ENCODE assay signal across 10 mouse cellular contexts in genomic region chr13:69792541-69793009, GRCm38 (mm10). TPM values are rescaled to one million over a fixed set of nuclear protein-coding genes. Genes with fewer than 3 reads are reported as not detected.
DNase-seq lines count a peak whose midpoint lies in the region; ATAC-seq and TF ChIP-seq lines count a peak whose summit lies in the region.
"Had no signal": no experiment of that assay in that cellular context is flagged by ENCODE, and none has a peak within 500 bp of the region (broad histone marks: within the 10 kb centered on the region; RNA-seq: fewer than 3 reads in every experiment).

No protein-coding gene starts in this region.

- H3K4me3 ChIP-seq in kidney, postnatal 0 days (replicated peaks; ENCODE audit: low read depth, low read length), result no peak overlapping the region
- H3K4me3 ChIP-seq in kidney, adult 2 months (ENCODE audit: insufficient read depth, low read depth, low read length), result no peak overlapping the region
- H3K4me3 ChIP-seq in heart, embryonic 12.5 days, result no peak overlapping the region
- H3K4me3 ChIP-seq: erythroblast, embryonic 14.5 days; limb, embryonic 12.5 days had no signal

- no peak for ATAC-seq in kidney, postnatal 0 days (replicated peaks; ENCODE audit: low FRiP score, low read depth)
- no peak for ATAC-seq in heart, embryonic 12.5 days (ENCODE audit: insufficient number of reproducible peaks, low FRiP score)

- no peaks in the 10 kb centered on the region for H3K4me1 ChIP-seq in kidney, postnatal 0 days (replicated peaks; ENCODE audit: insufficient read depth, low read length)
- no peaks in the 10 kb centered on the region for H3K4me1 ChIP-seq in kidney, adult 2 months (ENCODE audit: control insufficient read depth, insufficient read depth, low read length)
- H3K4me1 ChIP-seq in heart, embryonic 12.5 days (replicated peaks), result no peaks in the 10 kb centered on the region
- H3K4me1 ChIP-seq: limb, embryonic 12.5 days had no signal

- H3K27me3 ChIP-seq in kidney, postnatal 0 days (ENCODE audit: insufficient read depth, low read length), result no peaks in the 10 kb centered on the region
- no peaks in the 10 kb centered on the region for H3K27me3 ChIP-seq in kidney, adult 2 months (replicated peaks; ENCODE audit: control insufficient read depth, insufficient read depth, low read length)
- no peaks in the 10 kb centered on the region for H3K27me3 ChIP-seq in heart, embryonic 12.5 days (replicated peaks)
- H3K27me3 ChIP-seq: limb, embryonic 12.5 days had no signal

- TF ChIP-seq POLR2A in kidney, adult 2 months (IDR thresholded peaks at IDR 0.05; ENCODE audit: low read depth, low read length), result no peak

- H3K4me2 ChIP-seq in kidney, postnatal 0 days (ENCODE audit: low read length), result no peak overlapping the region
- H3K4me2 ChIP-seq in heart, embryonic 12.5 days, result no peak overlapping the region
- H3K4me2 ChIP-seq: limb, embryonic 12.5 days had no signal

- H3K27ac ChIP-seq in kidney, postnatal 0 days, result no peak overlapping the region
- H3K27ac ChIP-seq in kidney, adult 2 months (ENCODE audit: insufficient read depth, low read depth, low read length), result no peak overlapping the region
- H3K27ac ChIP-seq in heart, embryonic 12.5 days (ENCODE audit: poor library complexity, severe bottlenecking), result no peak overlapping the region
- H3K27ac ChIP-seq: limb, embryonic 12.5 days had no signal

- no peaks in the 10 kb centered on the region for H3K9me3 ChIP-seq in kidney, postnatal 0 days (replicated peaks; ENCODE audit: low read length)
- no peaks in the 10 kb centered on the region for H3K9me3 ChIP-seq in heart, embryonic 12.5 days (replicated peaks)
- H3K9me3 ChIP-seq: limb, embryonic 12.5 days had no signal

- 27% methylated on average over 12 of the region's 12 CpGs for WGBS in kidney, postnatal 0 days
- 24% methylated on average over 12 of the region's 12 CpGs for WGBS in kidney, adult 2 months
- 64% methylated on average over 12 of the region's 12 CpGs for WGBS in heart, embryonic 12.5 days

- TF ChIP-seq CTCF in kidney, postnatal 0 days (IDR thresholded peaks at IDR 0.05; ENCODE audit: low read depth), result no peak
- TF ChIP-seq CTCF in kidney, adult 2 months (conservative IDR thresholded peaks at IDR 0.05; ENCODE audit: insufficient read depth, insufficient read length, low read depth, low read length), result no peak

- no peak overlapping the region for H3K9ac ChIP-seq in kidney, postnatal 0 days (ENCODE audit: low read depth, low read length)
- H3K9ac ChIP-seq in heart, embryonic 12.5 days, result no peak overlapping the region
- H3K9ac ChIP-seq: limb, embryonic 12.5 days had no signal

- no peaks in the 10 kb centered on the region for H3K36me3 ChIP-seq in kidney, postnatal 0 days (ENCODE audit: insufficient read depth, low read length)
- no peaks in the 10 kb centered on the region for H3K36me3 ChIP-seq in kidney, adult 2 months (ENCODE audit: control insufficient read depth, insufficient read depth, low read length)
- H3K36me3 ChIP-seq in heart, embryonic 12.5 days, result no peaks in the 10 kb centered on the region
- H3K36me3 ChIP-seq: limb, embryonic 12.5 days had no signal

- DNase-seq in kidney, postnatal 0 days (ENCODE audit: low spot score), result peak; percentile 36
- DNase-seq in kidney, adult 2 months, result no peak
- peak; percentile 58 for DNase-seq in adrenal gland, adult 2 months
- peak; percentile 22 to 27 for DNase-seq in adrenal gland, postnatal 36 days
- DNase-seq in mesoderm, embryonic 11.5 days (ENCODE audit: low read depth, low spot score), result peak; percentile 44
- no peak for DNase-seq in layer of hippocampus, postnatal 14 days (ENCODE audit: low spot score in 2 of 2)
- DNase-seq: heart, postnatal 4 days had no signal

RNA-seq across cellular contexts. Expression of gene Med10, which starts 9.6 kb away (rescaled TPM):
- 143 and 151 TPM in 2 replicates for polyA plus RNA-seq in kidney, postnatal 0 days (2015; fragmentation: Nextera tagmentation; extraction: Ambion mirVana)
- polyA plus RNA-seq in kidney, adult 2 months (2012; rRNA removed), result 34.5 and 34.7 TPM in 2 replicates
- total RNA-seq in adrenal gland, adult 2 months (2021), result 10 to 100 TPM; 49.7 to 72.5 TPM
- polyA plus RNA-seq in adrenal gland, adult 2 months (2012; rRNA removed), result 27.5 and 33.5 TPM in 2 replicates
- total RNA-seq in adrenal gland, postnatal 36 days (2021), result 10 to 100 TPM; 52.9 to 76.6 TPM
- 10 to 100 TPM; 71.2 to 73.4 TPM for total RNA-seq in layer of hippocampus, postnatal 14 days (2021)
- 105 and 106 TPM in 2 replicates for polyA plus RNA-seq in heart, embryonic 12.5 days (2016; fragmentation: Nextera tagmentation; extraction: Ambion mirVana)

RNA-seq across cellular contexts. Expression of gene Ube2ql1, which starts 52.9 kb away (rescaled TPM):
- polyA plus RNA-seq in kidney, postnatal 0 days (2015; fragmentation: Nextera tagmentation; extraction: Ambion mirVana), result 0.21 and 0.38 TPM in 2 replicates
- polyA plus RNA-seq in kidney, adult 2 months (2012; rRNA removed), result 1.2 and 1.8 TPM in 2 replicates
- total RNA-seq in adrenal gland, adult 2 months (2021), result 1 to 10 TPM; 1.1 to 3.1 TPM
- polyA plus RNA-seq in adrenal gland, adult 2 months (2012; rRNA removed), result 2.0 and 2.8 TPM in 2 replicates
- total RNA-seq in adrenal gland, postnatal 36 days (2021), result 1 to 10 TPM in 1 of 2 experiments, under 1 TPM in 1; 0.76 to 3.5 TPM
- total RNA-seq in layer of hippocampus, postnatal 14 days (2021), result 100 to 1,000 TPM; 183 to 189 TPM
- polyA plus RNA-seq in heart, embryonic 12.5 days (2016; fragmentation: Nextera tagmentation; extraction: Ambion mirVana), result 0.54 and 0.70 TPM in 2 replicates
- polyA plus RNA-seq: erythroblast, embryonic 14.5 days had no signal

Comparison
In these comparisons a context has a peak if more than half of its experiments do, and no peak if none do; other contexts are left out.
1. DNase-seq: peak in kidney, postnatal 0 days (single experiment), adrenal gland, adult 2 months (single experiment), adrenal gland, postnatal 36 days (2 of 2) and mesoderm, embryonic 11.5 days (single experiment); none in kidney, adult 2 months (single experiment) and layer of hippocampus, postnatal 14 days (0 of 2).